Mouse (Mus musculus) hindbrain, embryonic 11.5 days (tissue): ENCODE data around the gene Jpt2. TPM values are rescaled to one million over a fixed set of nuclear protein-coding genes. Genes with fewer than 3 reads are reported as not detected.
A peak's percentile ranks its signal among the peaks of the same experiment; 100 is the strongest.

Source experiments
- ATAC-seq: fragments of 200-750 bp; cut with Nextera tagmentation; 2 replicates; pipeline ENCODE4 v1.8.0; 2017; ENCODE audit warnings: mild to moderate bottlenecking, moderate TSS enrichment, moderate library complexity; ENCODE audit not compliant: low FRiP score
- DNase-seq: peaks from one replicate; pipeline ENCODE4 v3.0.0-alpha.2; 2015; ENCODE audit warnings: low spot score
- H3K27ac ChIP-seq: fragments of 300-500 bp; sonication (generic); 2 replicates; pipeline ENCODE4 v1.5.1; 2014; ENCODE audit warnings: mild to moderate bottlenecking, low read depth, low read length
- H3K27me3 ChIP-seq: fragments of 300-500 bp; sonication (generic); 2 replicates; pipeline ENCODE4 v1.6.1; 2014; ENCODE audit warnings: mild to moderate bottlenecking, low read length, moderate library complexity, mixed read lengths; ENCODE audit not compliant: control insufficient read depth, insufficient read depth
- H3K36me3 ChIP-seq: fragments of 300-500 bp; sonication (generic); 2 replicates; pipeline ENCODE4 v1.6.1; 2014; ENCODE audit warnings: mild to moderate bottlenecking, low read length, moderate library complexity, mixed read lengths; ENCODE audit not compliant: control insufficient read depth, insufficient read depth
- H3K4me1 ChIP-seq: fragments of 300-500 bp; sonication (generic); replicated peaks from 2 replicates; pipeline ENCODE4 v1.6.1; 2014; ENCODE audit warnings: low read length, mixed read lengths; ENCODE audit not compliant: control insufficient read depth, insufficient read depth
- H3K4me2 ChIP-seq: fragments of 300-500 bp; sonication (generic); replicated peaks from 2 replicates; pipeline ENCODE4 v1.6.1; 2014; ENCODE audit warnings: mild to moderate bottlenecking, low read depth, low read length
- H3K4me3 ChIP-seq: fragments of 300-500 bp; sonication (generic); 2 replicates; pipeline ENCODE4 v1.5.1; 2014; ENCODE audit warnings: low read depth, low read length
- H3K9ac ChIP-seq: fragments of 300-500 bp; sonication (generic); 2 replicates; pipeline ENCODE4 v1.6.1; 2014; ENCODE audit warnings: low read depth, low read length
- H3K9me3 ChIP-seq: fragments of 300-500 bp; sonication (generic); 2 replicates; pipeline ENCODE4 v1.6.1; 2016; ENCODE audit warnings: low read length; ENCODE audit not compliant: control insufficient read depth
- WGBS: fragments of 180-500 bp; shearing (Covaris S2); extraction: QIAGEN DNeasy Blood & Tissue Kit; methylation state at CpG from one replicate; pipeline ENCODE4 v1.1.7; 2014; 5-methylcytosine and 5-hydroxymethylcytosine counted together
- polyA plus RNA-seq: library from polyadenylated mRNA; unstranded; fragments of >200 nt; fragmentation: Nextera tagmentation; extraction: Ambion mirVana; gene quantifications from 2 replicates; pipeline ENCODE4 v1.2.1, GENCODE M21; 2014

The Jpt2 gene
- 214 and 237 TPM in 2 replicates for polyA plus RNA-seq

GRCm38 (mm10) chr17:24960135-24960851, at the start of gene Jpt2:
Jpt2 (minus strand) TSS chr17:24960689.
- H3K4me2 ChIP-seq = peak within 1 kb of the TSS; percentile 67
- peak within 1 kb of the TSS; percentile 84 for H3K9ac ChIP-seq
- peak; percentile 99 for DNase-seq

GRCm38 (mm10) chr17:25007480-25007879, 47.0 kb upstream of the Jpt2 start:
- no peak overlapping the region for H3K4me2 ChIP-seq
- no peak overlapping the region for H3K9ac ChIP-seq
- no peak overlapping the region for H3K27ac ChIP-seq
- no peak overlapping the region for H3K4me3 ChIP-seq
- ATAC-seq (no peak), DNase-seq (no peak)
- 0 out of 2 replicates have a peak, but pooled peaks cover 2% of the 10 kb centered on the region for H3K36me3 ChIP-seq
- no peaks in the 10 kb centered on the region for H3K4me1 ChIP-seq
- H3K9me3 ChIP-seq = no peaks in the 10 kb centered on the region
- H3K27me3 ChIP-seq = no peaks in the 10 kb centered on the region

More at GRCm38 (mm10) chr17:24960135-24960851, at the start of gene Jpt2:
- peak within 1 kb of the TSS; percentile 67 for H3K27ac ChIP-seq
- H3K9me3 ChIP-seq = no peaks in the 10 kb centered on the region
- peaks cover 17% of the 10 kb centered on the region for H3K36me3 ChIP-seq
- WGBS = under 1% methylated on average over 55 of the region's 59 CpGs
- H3K27me3 ChIP-seq = no peaks in the 10 kb centered on the region
- peak; percentile 100 for ATAC-seq
- H3K4me3 ChIP-seq = peak within 1 kb of the TSS; percentile 86
- H3K4me1 ChIP-seq = no peaks in the 10 kb centered on the region

GRCm38 (mm10) chr17:25005102-25005501, 44.6 kb upstream of the Jpt2 start:
- 97% methylated on average over 3 of the region's 3 CpGs for WGBS
- no peak for ATAC-seq

GRCm38 (mm10) chr17:24994721-24995120, 34.2 kb upstream of the Jpt2 start:
- ATAC-seq = no peak
- Histone ChIP-seq H3K4me1 (no peaks in the 10 kb centered on the region), H3K9ac (no peak overlapping the region), H3K36me3 (peaks cover 14% of the 10 kb centered on the region; the same call in 1 of the 2 replicates), H3K27ac (no peak overlapping the region), H3K4me3 (no peak overlapping the region), H3K27me3 (no peaks in the 10 kb centered on the region), H3K4me2 (no peak overlapping the region), H3K9me3 (no peaks in the 10 kb centered on the region)
- DNase-seq = no peak
- 93% methylated on average over 6 of the region's 6 CpGs for WGBS

More at GRCm38 (mm10) chr17:25005102-25005501, 44.6 kb upstream of the Jpt2 start:
- Histone ChIP-seq H3K27me3 (no peaks in the 10 kb centered on the region), H3K4me1 (no peaks in the 10 kb centered on the region), H3K4me2 (no peak overlapping the region), H3K9ac (no peak overlapping the region), H3K4me3 (no peak overlapping the region), H3K9me3 (no peaks in the 10 kb centered on the region), H3K27ac (no peak overlapping the region), H3K36me3 (0 out of 2 replicates have a peak, but pooled peaks cover 2% of the 10 kb centered on the region)
- no peak for DNase-seq

GRCm38 (mm10) chr17:24987221-24987620, 26.7 kb upstream of the Jpt2 start:
- Histone ChIP-seq H3K9me3 (no peaks in the 10 kb centered on the region), H3K9ac (no peak overlapping the region), H3K4me2 (no peak overlapping the region), H3K27me3 (no peaks in the 10 kb centered on the region), H3K36me3 (peaks cover 25% of the 10 kb centered on the region), H3K4me3 (no peak overlapping the region), H3K4me1 (no peaks in the 10 kb centered on the region), H3K27ac (no peak overlapping the region)
- WGBS = 97% methylated on average over 6 of the region's 6 CpGs
- no peak for DNase-seq
- no peak for ATAC-seq

GRCm38 (mm10) chr17:24960852-24961715, 595 bp upstream of the Jpt2 start:
- Histone ChIP-seq H3K9me3 (no peaks in the 10 kb centered on the region), H3K4me2 (peak overlapping the region; percentile 67), H3K27me3 (no peaks in the 10 kb centered on the region), H3K27ac (no peak overlapping the region), H3K4me3 (peak overlapping the region; percentile 86), H3K4me1 (no peaks in the 10 kb centered on the region), H3K9ac (0 out of 2 replicates have a peak overlapping the region, but pooled peaks have one; percentile 25), H3K36me3 (peaks cover 17% of the 10 kb centered on the region)
- no peak for DNase-seq
- peak; percentile 66 for ATAC-seq
- WGBS = 16% methylated on average over 21 of the region's 21 CpGs

- no peak for DNase-seq
- Histone ChIP-seq H3K27ac (no peak overlapping the region), H3K4me1 (no peaks in the 10 kb centered on the region), H3K4me2 (peak overlapping the region; percentile 67), H3K9ac (peak overlapping the region; percentile 84), H3K36me3 (peaks cover 16% of the 10 kb centered on the region), H3K27me3 (no peaks in the 10 kb centered on the region), H3K9me3 (no peaks in the 10 kb centered on the region), H3K4me3 (peak overlapping the region; percentile 86)
- 50% methylated on average over 8 of the region's 8 CpGs for WGBS
- ATAC-seq = no peak
These were observed 1.1 kb downstream of the Jpt2 start for GRCm38 (mm10) chr17:24959371-24959770.

GRCm38 (mm10) chr17:24953291-24953690, 7.2 kb downstream of the Jpt2 start:
- Histone ChIP-seq H3K27ac (no peak overlapping the region), H3K4me1 (no peaks in the 10 kb centered on the region), H3K4me2 (no peak overlapping the region), H3K36me3 (peaks cover 11% of the 10 kb centered on the region), H3K9ac (no peak overlapping the region), H3K9me3 (no peaks in the 10 kb centered on the region), H3K27me3 (no peaks in the 10 kb centered on the region), H3K4me3 (no peak overlapping the region)
- DNase-seq = no peak
- no peak for ATAC-seq
- 91% methylated on average over 2 of the region's 2 CpGs for WGBS
